Mouse (Mus musculus): ENCODE measurements at regions not wholly inside any gene's neighbourhood (a gene's known extent, or its start where the extent isn't known, plus 50 kb on each side); places are given as distances from the start of the nearest gene placed in this dataset.

GRCm38 (mm10) chr16:58349354-58349753 lies 58.9 kb upstream of the Dcbld2 start:
- Histone ChIP-seq H3K27me3 (replicated peaks) (no peaks in the 10 kb centered on the region), H3K9me3 (replicated peaks) (no peaks in the 10 kb centered on the region), H3K9ac (no peak overlapping the region), H3K36me3 (no peaks in the 10 kb centered on the region), H3K4me2 (no peak overlapping the region), H3K4me3 (no peak overlapping the region), H3K27ac (no peak overlapping the region), H3K4me1 (no peaks in the 10 kb centered on the region)
- WGBS (ENCODE audit: insufficient replicate concordance): 62% methylated on average over 5 of the region's 5 CpGs
- no peak for ATAC-seq

DNA sequence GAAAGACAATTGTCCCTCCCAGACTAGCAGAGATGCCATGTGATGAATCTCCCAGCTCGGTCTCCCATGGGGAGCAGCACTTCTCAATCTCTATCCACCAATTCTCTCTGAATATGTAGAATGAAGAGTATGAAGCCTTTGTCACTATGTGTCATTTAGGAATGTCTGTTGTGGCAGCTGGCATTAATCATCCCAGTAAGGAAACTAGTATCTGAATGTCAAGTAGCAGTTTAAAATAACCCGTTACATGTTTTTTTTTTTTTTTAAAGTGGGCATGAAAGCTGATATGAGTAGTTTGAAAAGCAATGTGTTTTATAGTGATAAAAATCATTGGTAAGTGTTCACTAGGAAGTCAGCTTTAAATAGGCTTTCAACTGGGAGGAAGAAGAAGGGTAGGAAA lies 58.4 kb upstream of the Dcbld2 start:
- Histone ChIP-seq H3K4me1 (no peaks in the 10 kb centered on the region), H3K9me3 (replicated peaks) (no peaks in the 10 kb centered on the region), H3K9ac (no peak overlapping the region), H3K27me3 (replicated peaks) (no peaks in the 10 kb centered on the region), H3K36me3 (no peaks in the 10 kb centered on the region), H3K27ac (no peak overlapping the region), H3K4me2 (no peak overlapping the region), H3K4me3 (no peak overlapping the region)
- WGBS (ENCODE audit: insufficient replicate concordance): 52% methylated on average over 2 of the region's 2 CpGs
- no peak for ATAC-seq

DNA sequence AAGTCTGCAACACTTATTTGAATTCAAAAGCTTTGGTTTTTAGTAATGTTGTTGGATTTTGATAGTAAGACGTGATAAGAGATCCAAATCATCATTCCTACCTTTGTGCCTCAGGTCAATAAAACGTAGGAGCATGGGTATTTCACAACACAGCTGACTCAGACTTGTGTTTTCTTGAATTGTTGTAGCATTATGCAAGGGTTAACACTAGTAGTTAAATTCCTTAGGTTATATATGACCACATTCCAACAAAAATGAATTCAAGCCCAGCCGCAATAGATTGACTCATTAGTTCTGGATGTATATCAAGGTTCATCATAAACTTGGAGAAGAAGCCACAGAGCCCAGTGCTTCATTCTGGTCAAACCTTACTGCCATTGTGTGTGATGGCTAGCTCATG lies 56.1 kb upstream of the Dcbld2 start:
- no peak overlapping the region for H3K27ac ChIP-seq
- H3K27me3 ChIP-seq (replicated peaks): no peaks in the 10 kb centered on the region
- H3K9me3 ChIP-seq (replicated peaks): no peaks in the 10 kb centered on the region
- H3K36me3 ChIP-seq: no peaks in the 10 kb centered on the region
- no peak for ATAC-seq
- H3K4me1 ChIP-seq: no peaks in the 10 kb centered on the region
- WGBS (ENCODE audit: insufficient replicate concordance): 59% methylated on average over 3 of the region's 3 CpGs
- H3K4me2 ChIP-seq: no peak overlapping the region
- H3K4me3 ChIP-seq: no peak overlapping the region
- H3K9ac ChIP-seq: no peak overlapping the region

DNA sequence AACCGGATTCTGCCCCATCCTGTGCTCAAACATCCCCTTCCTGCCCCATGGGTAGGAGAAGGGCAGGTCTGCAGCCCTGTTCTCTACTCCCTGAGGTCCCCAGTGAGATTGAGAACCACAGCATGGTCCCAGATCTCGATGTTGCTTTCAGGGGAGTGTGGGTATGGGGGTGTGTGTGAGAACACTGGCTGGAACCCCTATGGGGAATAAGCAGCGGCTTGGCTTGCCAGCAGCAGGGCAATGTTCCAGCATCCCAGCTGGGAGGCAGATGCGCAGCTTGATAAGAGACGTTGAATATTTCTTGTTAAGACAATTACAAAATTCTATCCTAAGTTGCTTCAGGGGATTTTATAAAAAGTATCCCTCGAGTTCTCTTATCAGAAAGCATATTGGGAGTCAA lies 53.7 kb upstream of the Dcbld2 start:
- ATAC-seq: no peak
- H3K9ac ChIP-seq: no peak overlapping the region
- WGBS (ENCODE audit: insufficient replicate concordance): 61% methylated on average over 6 of the region's 6 CpGs

More for the DNA sequence above, 53.7 kb upstream of the Dcbld2 start:
- H3K4me3 ChIP-seq: no peak overlapping the region
- H3K4me1 ChIP-seq: no peaks in the 10 kb centered on the region
- no peak overlapping the region for H3K27ac ChIP-seq
- H3K27me3 ChIP-seq (replicated peaks): no peaks in the 10 kb centered on the region
- H3K9me3 ChIP-seq (replicated peaks): no peaks in the 10 kb centered on the region
- H3K4me2 ChIP-seq: no peak overlapping the region
- no peaks in the 10 kb centered on the region for H3K36me3 ChIP-seq

Data from liver, embryonic 12.5 days (tissue).